In the genomic region with DNA sequence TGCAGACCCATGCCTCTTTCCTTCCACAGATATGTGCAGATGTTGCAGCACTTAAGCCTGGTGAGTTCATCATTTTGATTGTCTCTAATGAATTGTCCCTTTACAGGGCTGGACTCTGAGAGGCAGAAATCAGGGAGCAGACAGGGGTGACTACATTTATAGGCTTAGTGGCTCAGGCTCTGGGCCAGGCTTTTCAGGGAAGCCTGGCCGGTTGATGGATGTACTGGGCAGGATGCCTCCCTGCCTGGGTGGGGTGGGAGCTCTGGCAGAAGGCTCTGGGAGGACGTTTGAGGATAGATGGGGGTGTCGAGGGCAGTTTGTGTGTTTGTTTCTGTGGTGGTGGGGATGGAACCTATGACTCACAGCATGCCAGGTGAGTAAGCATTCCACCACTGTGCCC, we compare ENCODE assay signal across 17 mouse cellular contexts. TPM values are rescaled to one million over a fixed set of nuclear protein-coding genes. Genes with fewer than 3 reads are reported as not detected.
DNase-seq lines count a peak whose midpoint lies in the region; ATAC-seq and TF ChIP-seq lines count a peak whose summit lies in the region.
"Had no signal": no experiment of that assay in that cellular context is flagged by ENCODE, and none has a peak within 500 bp of the region (broad histone marks: within the 10 kb centered on the region; RNA-seq: fewer than 3 reads in every experiment).

No protein-coding gene starts in this region.

- H3K27me3 ChIP-seq in cerebellum, adult 2 months (ENCODE audit: control insufficient read depth, insufficient read depth, low read length): no peaks in the 10 kb centered on the region
- no peaks in the 10 kb centered on the region for H3K27me3 ChIP-seq in kidney, adult 2 months (replicated peaks; ENCODE audit: control insufficient read depth, insufficient read depth, low read length)
- H3K27me3 ChIP-seq in neural tube, embryonic 14.5 days (ENCODE audit: control insufficient read depth, insufficient read depth, low read length): no peaks in the 10 kb centered on the region
- no peaks in the 10 kb centered on the region for H3K27me3 ChIP-seq in neural tube, embryonic 15.5 days (replicated peaks)
- H3K27me3 ChIP-seq in forebrain, embryonic 14.5 days (replicated peaks; ENCODE audit: control insufficient read depth, insufficient read depth, low read length): no peaks in the 10 kb centered on the region
- H3K27me3 ChIP-seq: intestine, embryonic 15.5 days; lung, embryonic 15.5 days had no signal

- 11% methylated on average over 3 of the region's 3 CpGs for WGBS in cerebellum, adult 2 months
- WGBS in kidney, adult 2 months: 46% methylated on average over 3 of the region's 3 CpGs
- WGBS in neural tube, embryonic 14.5 days: 54% methylated on average over 3 of the region's 3 CpGs
- 56% methylated on average over 3 of the region's 3 CpGs for WGBS in neural tube, embryonic 15.5 days
- 75% methylated on average over 3 of the region's 3 CpGs for WGBS in forebrain, embryonic 14.5 days

- no peak overlapping the region for H3K4me2 ChIP-seq in neural tube, embryonic 14.5 days (ENCODE audit: low read depth, low read length)
- no peak overlapping the region for H3K4me2 ChIP-seq in neural tube, embryonic 15.5 days
- H3K4me2 ChIP-seq in forebrain, embryonic 14.5 days (ENCODE audit: low read length): no peak overlapping the region
- H3K4me2 ChIP-seq: hindbrain, embryonic 14.5 days; intestine, embryonic 15.5 days; liver, embryonic 11.5 days; lung, embryonic 15.5 days had no signal

- H3K9me3 ChIP-seq in neural tube, embryonic 14.5 days (ENCODE audit: control insufficient read depth, low read length): no peaks in the 10 kb centered on the region
- no peaks in the 10 kb centered on the region for H3K9me3 ChIP-seq in neural tube, embryonic 15.5 days (replicated peaks)
- H3K9me3 ChIP-seq in forebrain, embryonic 14.5 days (replicated peaks; ENCODE audit: control insufficient read depth, low read length): no peaks in the 10 kb centered on the region
- H3K9me3 ChIP-seq: embryonic facial prominence, embryonic 10.5 days; intestine, embryonic 15.5 days; lung, embryonic 15.5 days; megakaryocyte, embryonic 14.5 days had no signal

- ATAC-seq in neural tube, embryonic 14.5 days (ENCODE audit: low read depth): peak; percentile 28; the same call in 1 of the 2 replicates
- no peak for ATAC-seq in neural tube, embryonic 15.5 days (ENCODE audit: low FRiP score)
- ATAC-seq in forebrain, embryonic 14.5 days: no peak
- ATAC-seq: intestine, embryonic 15.5 days had no signal

- no peak overlapping the region for H3K4me3 ChIP-seq in cerebellum, adult 2 months (replicated peaks; ENCODE audit: insufficient read depth, low read depth, low read length)
- H3K4me3 ChIP-seq in kidney, adult 2 months (ENCODE audit: insufficient read depth, low read depth, low read length): no peak overlapping the region
- no peak overlapping the region for H3K4me3 ChIP-seq in neural tube, embryonic 14.5 days (ENCODE audit: low read depth, low read length)
- no peak overlapping the region for H3K4me3 ChIP-seq in neural tube, embryonic 15.5 days (replicated peaks)
- H3K4me3 ChIP-seq in forebrain, embryonic 14.5 days (ENCODE audit: low read depth, low read length): no peak overlapping the region
- H3K4me3 ChIP-seq: embryonic facial prominence, embryonic 10.5 days; intestine, embryonic 15.5 days; lung, embryonic 15.5 days; megakaryocyte, embryonic 14.5 days had no signal

- H3K36me3 ChIP-seq in kidney, adult 2 months (ENCODE audit: control insufficient read depth, insufficient read depth, low read length): no peaks in the 10 kb centered on the region
- H3K36me3 ChIP-seq in neural tube, embryonic 14.5 days (ENCODE audit: control insufficient read depth, insufficient read depth, low read length): no peaks in the 10 kb centered on the region
- H3K36me3 ChIP-seq in neural tube, embryonic 15.5 days: no peaks in the 10 kb centered on the region
- H3K36me3 ChIP-seq in forebrain, embryonic 14.5 days (ENCODE audit: control insufficient read depth, insufficient read depth, low read length): no peaks in the 10 kb centered on the region
- H3K36me3 ChIP-seq: embryonic facial prominence, embryonic 10.5 days; intestine, embryonic 15.5 days; lung, embryonic 15.5 days had no signal

- peak; percentile 60 to 62 for DNase-seq in cerebellum, postnatal 14 days
- no peak for DNase-seq in cerebellum, adult 2 months
- peak; percentile 48 for DNase-seq in kidney, adult 2 months
- no peak for DNase-seq in kidney, adult 11 months
- DNase-seq in forebrain, embryonic 14.5 days (ENCODE audit: low spot score): no peak
- DNase-seq: cerebellum, adult 11-12 months; gastrocnemius, postnatal 25 days; midbrain, embryonic 14.5 days; right cerebral cortex, postnatal 4 days had no signal

- TF ChIP-seq CTCF in cerebellum, adult 2 months (IDR thresholded peaks at IDR 0.05; ENCODE audit: borderline replicate concordance, insufficient read depth, low read depth, low read length): no peak
- no peak for TF ChIP-seq CTCF in kidney, adult 2 months (conservative IDR thresholded peaks at IDR 0.05; ENCODE audit: insufficient read depth, insufficient read length, low read depth, low read length)

- no peak overlapping the region for H3K9ac ChIP-seq in neural tube, embryonic 14.5 days (replicated peaks; ENCODE audit: low read depth, low read length)
- H3K9ac ChIP-seq in neural tube, embryonic 15.5 days (replicated peaks): no peak overlapping the region
- no peak overlapping the region for H3K9ac ChIP-seq in forebrain, embryonic 14.5 days (ENCODE audit: low read length)
- H3K9ac ChIP-seq: hindbrain, embryonic 14.5 days; intestine, embryonic 15.5 days; lung, embryonic 15.5 days had no signal

- H3K4me1 ChIP-seq in cerebellum, adult 2 months (ENCODE audit: control insufficient read depth, insufficient read depth, low read length): no peaks in the 10 kb centered on the region
- peaks cover 2% of the 10 kb centered on the region; the same call in 1 of the 2 replicates for H3K4me1 ChIP-seq in kidney, adult 2 months (ENCODE audit: control insufficient read depth, insufficient read depth, low read length)
- H3K4me1 ChIP-seq in neural tube, embryonic 14.5 days (ENCODE audit: control insufficient read depth, insufficient read depth, low read length): no peaks in the 10 kb centered on the region
- peaks cover 14% of the 10 kb centered on the region for H3K4me1 ChIP-seq in neural tube, embryonic 15.5 days
- no peaks in the 10 kb centered on the region for H3K4me1 ChIP-seq in forebrain, embryonic 14.5 days (ENCODE audit: control insufficient read depth, insufficient read depth, low read length)

- no peak overlapping the region for H3K27ac ChIP-seq in cerebellum, adult 2 months (ENCODE audit: insufficient read depth, low read length)
- no peak overlapping the region for H3K27ac ChIP-seq in kidney, adult 2 months (ENCODE audit: insufficient read depth, low read depth, low read length)
- H3K27ac ChIP-seq in neural tube, embryonic 14.5 days (ENCODE audit: low read depth, low read length): no peak overlapping the region
- H3K27ac ChIP-seq in neural tube, embryonic 15.5 days (replicated peaks): no peak overlapping the region
- H3K27ac ChIP-seq in forebrain, embryonic 14.5 days (ENCODE audit: low read depth, low read length): no peak overlapping the region
- H3K27ac ChIP-seq: embryonic facial prominence, embryonic 10.5 days; hindbrain, embryonic 14.5 days; intestine, embryonic 15.5 days; lung, embryonic 15.5 days had no signal

- TF ChIP-seq POLR2A in cerebellum, adult 2 months (IDR thresholded peaks at IDR 0.05; ENCODE audit: borderline replicate concordance, insufficient read depth, low read length): no peak
- TF ChIP-seq POLR2A in kidney, adult 2 months (IDR thresholded peaks at IDR 0.05; ENCODE audit: low read depth, low read length): no peak

RNA-seq across cellular contexts. Expression of a gene that starts 53.0 kb away (rescaled TPM):
- polyA plus RNA-seq in cerebellum, adult 2 months (2012; rRNA removed): 36.6 and 37.9 TPM in 2 replicates
- 14.5 and 15.5 TPM in 2 replicates for polyA plus RNA-seq in kidney, adult 2 months (2012; rRNA removed)
- 34.1 and 36.4 TPM in 2 replicates for polyA plus RNA-seq in neural tube, embryonic 14.5 days (2014; fragmentation: Nextera tagmentation; extraction: Ambion mirVana)
- 26.7 and 34.5 TPM in 2 replicates for polyA plus RNA-seq in neural tube, embryonic 15.5 days (2015; fragmentation: Nextera tagmentation; extraction: Ambion mirVana)
- polyA plus RNA-seq in forebrain, embryonic 14.5 days (2014; fragmentation: Nextera tagmentation; extraction: Ambion mirVana): 16.1 and 18.7 TPM in 2 replicates

RNA-seq across cellular contexts. Expression of a gene that starts 59.5 kb away (rescaled TPM):
- polyA plus RNA-seq in cerebellum, adult 2 months (2012; rRNA removed): 4.5 and 4.9 TPM in 2 replicates
- 11.6 and 12.2 TPM in 2 replicates for polyA plus RNA-seq in kidney, adult 2 months (2012; rRNA removed)
- 17.2 and 19.0 TPM in 2 replicates for polyA plus RNA-seq in neural tube, embryonic 14.5 days (2014; fragmentation: Nextera tagmentation; extraction: Ambion mirVana)
- 17.3 and 17.6 TPM in 2 replicates for polyA plus RNA-seq in neural tube, embryonic 15.5 days (2015; fragmentation: Nextera tagmentation; extraction: Ambion mirVana)
- polyA plus RNA-seq in forebrain, embryonic 14.5 days (2014; fragmentation: Nextera tagmentation; extraction: Ambion mirVana): 5.6 and 6.3 TPM in 2 replicates

Comparison
In these comparisons a context has a peak if more than half of its experiments do, and no peak if none do; other contexts are left out.
1. DNase-seq: peak in cerebellum, postnatal 14 days (2 of 2) and kidney, adult 2 months (single experiment); none in cerebellum, adult 2 months (0 of 2), kidney, adult 11 months (single experiment) and forebrain, embryonic 14.5 days (single experiment).